Mouse (Mus musculus): ENCODE data around the gene Vwa5b2. TPM values are rescaled to one million over a fixed set of nuclear protein-coding genes. Genes with fewer than 3 reads are reported as not detected.
A peak's percentile ranks its signal among the peaks of the same experiment; 100 is the strongest.

The Vwa5b2 gene
- polyA plus RNA-seq, 1 experiment from 2014 or later: 0.97 TPM

GRCm38 (mm10) chr16:20589939-20590679 lies 838 bp downstream of the Vwa5b2 start:
- DNase-seq (ENCODE audit: extremely low spot score, low spot score): peak; percentile 41
- peak overlapping the region; percentile 64 for H3K4me3 ChIP-seq
- WGBS: 0% methylated on average over 39 of the region's 39 CpGs
- peak overlapping the region; percentile 65 for H3K27ac ChIP-seq
- H3K4me1 ChIP-seq: peaks cover 25% of the 10 kb centered on the region
- no peaks in the 10 kb centered on the region for H3K9me3 ChIP-seq
- no peaks in the 10 kb centered on the region for H3K36me3 ChIP-seq (replicated peaks)
- peaks cover 76% of the 10 kb centered on the region for H3K27me3 ChIP-seq (ENCODE audit: poor library complexity, severe bottlenecking)

DNA sequence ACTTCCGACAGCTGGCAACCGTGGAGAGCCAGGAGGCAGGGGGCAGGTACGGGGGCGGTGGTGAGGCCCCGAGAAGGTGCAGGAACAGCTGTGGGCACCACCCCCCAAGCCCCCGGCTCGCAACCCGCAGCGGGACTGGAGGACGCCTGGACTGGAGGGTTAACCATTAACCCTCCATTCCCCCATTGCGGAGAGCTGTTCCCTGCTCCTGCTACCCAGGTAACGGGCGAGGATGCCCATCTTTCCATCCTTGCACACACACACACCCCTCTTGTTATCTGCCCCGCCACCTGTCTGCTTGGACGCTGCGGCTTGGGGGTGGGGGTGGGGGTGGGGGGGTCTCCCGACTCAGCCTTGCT lies 1.4 kb downstream of the Vwa5b2 start:
- H3K4me3 ChIP-seq: peak overlapping the region; percentile 64
- peaks cover 76% of the 10 kb centered on the region for H3K27me3 ChIP-seq (ENCODE audit: poor library complexity, severe bottlenecking)
- no peak for DNase-seq (ENCODE audit: extremely low spot score, low spot score)
- peaks cover 25% of the 10 kb centered on the region for H3K4me1 ChIP-seq
- H3K36me3 ChIP-seq (replicated peaks): no peaks in the 10 kb centered on the region
- WGBS: 2% methylated on average over 17 of the region's 17 CpGs
- H3K9me3 ChIP-seq: no peaks in the 10 kb centered on the region
- no peak overlapping the region for H3K27ac ChIP-seq

DNA sequence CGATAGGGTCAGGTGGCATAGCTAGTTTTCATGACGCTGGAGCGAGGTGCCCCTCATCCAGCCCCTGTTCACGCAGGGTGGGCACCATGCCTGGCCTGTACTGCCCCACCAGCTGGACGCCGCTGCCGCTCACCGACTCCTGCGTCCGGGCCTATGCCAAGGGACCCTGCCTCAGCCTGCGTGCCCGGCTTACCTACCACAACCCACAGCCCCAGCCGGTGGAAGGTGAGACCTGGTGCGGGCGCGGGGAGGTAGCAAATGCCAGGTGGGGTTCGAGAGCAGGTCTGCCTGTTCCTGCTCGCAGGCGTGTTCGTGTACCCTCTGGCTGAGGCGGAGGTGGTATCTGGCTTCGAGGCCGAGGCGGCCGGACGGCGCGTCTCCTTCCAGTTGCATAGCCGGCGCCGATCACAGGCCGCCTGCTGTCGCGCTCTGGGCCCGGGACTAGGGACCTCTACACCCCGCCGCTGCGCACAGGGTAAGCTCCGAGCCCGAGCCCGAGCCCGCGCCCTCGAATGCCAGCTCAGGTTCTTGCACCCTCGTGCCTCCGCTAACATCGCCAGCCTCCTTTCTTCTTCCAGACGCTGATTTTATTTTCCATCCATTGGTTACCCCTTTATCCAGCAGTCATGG lies 1.9 kb downstream of the Vwa5b2 start:
- Histone ChIP-seq H3K27me3 (ENCODE audit: poor library complexity, severe bottlenecking) (peaks cover 76% of the 10 kb centered on the region), H3K4me1 (peaks cover 25% of the 10 kb centered on the region), H3K36me3 (replicated peaks) (no peaks in the 10 kb centered on the region), H3K4me3 (peak overlapping the region; percentile 64), H3K9me3 (no peaks in the 10 kb centered on the region), H3K27ac (no peak overlapping the region)
- peak; percentile 25 for DNase-seq (ENCODE audit: extremely low spot score, low spot score)
- 4% methylated on average over 48 of the region's 48 CpGs for WGBS

DNA sequence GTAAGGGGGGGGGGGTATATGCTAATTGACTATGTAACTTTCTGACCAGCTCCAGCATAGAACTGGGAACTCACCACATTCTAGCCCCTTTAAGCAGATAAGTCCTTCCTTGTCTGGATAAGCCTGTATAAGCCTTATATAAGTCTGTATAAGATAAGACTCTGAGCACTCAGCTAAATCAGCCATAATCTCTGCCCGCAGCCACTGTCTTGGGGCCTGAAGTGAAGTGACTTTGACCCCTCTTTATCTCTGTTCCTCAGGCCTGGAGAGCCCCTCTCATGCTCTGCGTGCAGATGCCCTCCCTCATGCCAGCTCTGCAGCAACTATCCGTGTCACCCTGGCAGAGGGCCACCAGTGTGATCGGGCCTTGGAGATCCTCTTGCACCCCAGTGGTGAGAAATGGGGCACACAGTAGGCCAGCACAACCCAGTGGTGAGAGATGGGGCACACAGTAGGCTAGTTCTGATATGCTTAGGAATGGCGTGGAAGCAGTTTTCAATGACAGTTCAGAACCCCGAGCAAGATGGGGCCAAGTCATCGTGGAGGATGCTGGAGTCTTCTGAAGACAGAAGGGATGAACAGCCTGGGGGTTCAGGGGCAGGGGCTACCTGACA lies 5.9 kb downstream of the Vwa5b2 start:
- Histone ChIP-seq H3K9me3 (no peaks in the 10 kb centered on the region), H3K4me1 (peaks cover 14% of the 10 kb centered on the region), H3K36me3 (replicated peaks) (no peaks in the 10 kb centered on the region), H3K4me3 (no peak overlapping the region), H3K27ac (no peak overlapping the region), H3K27me3 (ENCODE audit: poor library complexity, severe bottlenecking) (peaks cover 47% of the 10 kb centered on the region)
- WGBS: 87% methylated on average over 7 of the region's 7 CpGs
- no peak for DNase-seq (ENCODE audit: extremely low spot score, low spot score)

GRCm38 (mm10) chr16:20595737-20596136 lies 6.5 kb downstream of the Vwa5b2 start:
- peaks cover 41% of the 10 kb centered on the region for H3K27me3 ChIP-seq (ENCODE audit: poor library complexity, severe bottlenecking)
- no peak for DNase-seq (ENCODE audit: extremely low spot score, low spot score)
- no peaks in the 10 kb centered on the region for H3K36me3 ChIP-seq (replicated peaks)
- H3K4me3 ChIP-seq: no peak overlapping the region
- H3K4me1 ChIP-seq: peaks cover 8% of the 10 kb centered on the region
- WGBS: 89% methylated on average over 4 of the region's 4 CpGs
- no peaks in the 10 kb centered on the region for H3K9me3 ChIP-seq
- H3K27ac ChIP-seq: no peak overlapping the region

DNA sequence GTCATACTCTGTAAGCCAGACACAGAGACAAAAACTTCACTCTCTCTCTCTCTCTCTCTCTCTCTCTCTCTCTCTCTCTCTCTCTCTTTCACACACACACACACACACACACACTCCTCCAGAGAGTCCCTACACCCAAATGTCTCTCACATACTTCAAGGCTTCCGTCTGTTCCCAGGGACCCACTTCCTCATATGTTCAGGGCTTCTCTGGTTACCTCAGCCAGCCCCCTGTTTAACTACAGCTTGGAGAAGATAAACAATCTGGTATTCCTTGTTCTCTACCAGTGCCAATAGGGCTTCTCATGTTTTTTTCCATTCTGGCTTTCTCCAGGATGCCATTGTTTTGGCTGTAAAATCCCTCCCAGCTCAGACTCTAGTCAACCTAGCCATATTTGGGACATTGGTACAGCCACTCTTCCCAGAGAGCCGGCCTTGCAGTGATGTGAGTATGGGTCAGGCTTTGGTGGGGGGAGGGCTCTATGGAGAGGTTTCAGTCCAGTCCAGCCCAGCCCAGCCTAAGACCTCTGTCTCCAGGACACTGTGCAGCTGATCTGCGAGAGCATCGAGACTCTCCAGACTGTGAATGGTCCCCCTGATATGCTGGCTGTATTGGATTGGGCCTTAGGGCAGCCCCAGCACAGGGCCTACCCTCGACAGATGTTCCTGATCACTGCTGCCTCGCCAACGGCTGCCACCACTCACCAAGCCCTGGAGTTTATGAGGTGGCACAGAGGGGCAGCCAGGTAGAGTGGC lies 7.6 kb downstream of the Vwa5b2 start:
- no peak for DNase-seq (ENCODE audit: extremely low spot score, low spot score)
- H3K27me3 ChIP-seq (ENCODE audit: poor library complexity, severe bottlenecking): peaks cover 30% of the 10 kb centered on the region
- H3K27ac ChIP-seq: no peak overlapping the region
- no peaks in the 10 kb centered on the region for H3K9me3 ChIP-seq
- no peaks in the 10 kb centered on the region for H3K4me1 ChIP-seq
- no peaks in the 10 kb centered on the region for H3K36me3 ChIP-seq (replicated peaks)
- 80% methylated on average over 7 of the region's 7 CpGs for WGBS
- H3K4me3 ChIP-seq: no peak overlapping the region

- no peak for DNase-seq (ENCODE audit: extremely low spot score, low spot score)
- H3K4me1 ChIP-seq: no peaks in the 10 kb centered on the region
- no peaks in the 10 kb centered on the region for H3K9me3 ChIP-seq
- 81% methylated on average over 5 of the region's 5 CpGs for WGBS
- peaks cover 18% of the 10 kb centered on the region for H3K36me3 ChIP-seq (replicated peaks)
- H3K27ac ChIP-seq: no peak overlapping the region
- H3K4me3 ChIP-seq: no peak overlapping the region
- H3K27me3 ChIP-seq (ENCODE audit: poor library complexity, severe bottlenecking): no peaks in the 10 kb centered on the region; the same call in 1 of the 2 replicates
Measured at GRCm38 (mm10) chr16:20600511-20600910, 11.2 kb downstream of the Vwa5b2 start.

DNA sequence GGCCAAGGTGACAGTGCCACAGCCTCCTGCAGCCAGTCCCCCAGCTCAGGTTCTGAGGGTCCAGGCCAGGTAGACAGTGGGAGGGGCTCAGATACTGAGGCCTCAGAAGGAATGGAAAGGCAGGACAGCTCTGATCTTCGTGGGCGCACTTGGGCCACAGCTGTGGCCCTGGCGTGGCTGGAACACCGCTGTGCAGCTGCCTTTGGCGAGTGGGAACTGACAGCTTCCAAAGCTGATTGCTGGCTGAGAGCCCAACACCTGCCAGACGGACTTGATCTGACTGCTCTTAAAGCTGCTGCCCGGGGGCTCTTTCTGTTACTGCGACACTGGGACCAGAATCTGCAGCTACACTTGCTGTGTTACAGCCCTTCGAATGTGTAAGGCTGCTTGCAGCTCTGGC lies 15.4 kb downstream of the Vwa5b2 start:
- Histone ChIP-seq H3K36me3 (replicated peaks) (peaks cover 56% of the 10 kb centered on the region), H3K4me1 (peaks cover 14% of the 10 kb centered on the region), H3K27me3 (ENCODE audit: poor library complexity, severe bottlenecking) (no peaks in the 10 kb centered on the region), H3K27ac (no peak overlapping the region), H3K4me3 (no peak overlapping the region), H3K9me3 (no peaks in the 10 kb centered on the region)
- WGBS: 89% methylated on average over 9 of the region's 9 CpGs
- DNase-seq (ENCODE audit: extremely low spot score, low spot score): no peak

GRCm38 (mm10) chr16:20610501-20611356 lies 21.5 kb downstream of the Vwa5b2 start:
- H3K27ac ChIP-seq: peak overlapping the region; percentile 97
- no peaks in the 10 kb centered on the region for H3K9me3 ChIP-seq
- H3K4me1 ChIP-seq: peaks cover 43% of the 10 kb centered on the region
- no peaks in the 10 kb centered on the region for H3K27me3 ChIP-seq (ENCODE audit: poor library complexity, severe bottlenecking)
- under 1% methylated on average over 28 of the region's 28 CpGs for WGBS
- H3K36me3 ChIP-seq (replicated peaks): peaks cover 50% of the 10 kb centered on the region
- peak; percentile 84 for DNase-seq (ENCODE audit: extremely low spot score, low spot score)
- H3K4me3 ChIP-seq: peak overlapping the region; percentile 90

DNA sequence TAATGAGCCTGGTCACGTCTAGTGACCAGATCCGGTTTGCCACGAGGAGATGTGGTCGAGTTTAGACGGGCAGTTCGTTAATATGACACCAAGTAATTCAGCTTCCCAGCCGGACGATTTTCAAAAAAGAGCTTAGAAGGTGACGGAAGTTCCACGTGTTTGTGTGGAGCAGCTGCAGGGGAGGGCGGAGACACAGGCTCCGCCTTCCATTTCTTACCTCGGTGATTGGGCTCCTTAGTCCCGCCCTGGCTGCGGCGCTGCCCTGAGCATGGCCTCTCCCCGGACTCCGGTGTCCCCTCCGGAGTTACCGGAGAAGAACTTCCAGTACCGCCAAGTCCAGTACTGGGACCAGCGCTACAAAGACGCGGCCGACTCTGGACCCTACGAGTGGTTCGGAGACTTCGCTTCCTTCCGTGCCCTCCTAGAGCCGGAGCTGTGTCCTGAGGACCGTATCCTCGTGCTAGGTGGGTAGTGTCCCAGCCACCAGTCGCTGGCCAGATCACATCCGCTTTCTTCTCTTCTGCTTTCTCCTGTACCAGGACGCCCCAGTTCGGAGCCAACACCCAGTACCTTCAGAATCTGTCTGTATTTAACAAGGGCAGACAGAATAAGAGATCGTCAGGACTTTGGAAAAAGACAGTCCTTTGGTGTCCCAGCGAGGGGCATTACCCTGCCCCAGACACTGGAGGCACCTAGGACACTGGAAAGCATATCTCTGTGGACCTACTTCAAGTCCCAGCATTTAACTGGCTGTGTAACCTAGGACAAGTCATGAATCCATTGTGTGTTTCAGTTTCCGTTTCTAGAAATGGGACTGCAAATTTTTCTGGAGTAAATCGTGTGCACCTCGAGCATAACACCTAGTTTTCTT lies 22.3 kb downstream of the Vwa5b2 start, which contains the start of the genes Eef1akmt4, Gm49333 and Alg3:
TSS of gene Eef1akmt4 (plus strand) at position 237 of the 871 bp plus-strand sequence.
TSS of gene Gm49333 (plus strand) at position 254 of the 871 bp plus-strand sequence.
TSS of gene Alg3 (minus strand) at position 379 of the 871 bp plus-strand sequence.
- no peaks in the 10 kb centered on the region for H3K27me3 ChIP-seq (ENCODE audit: poor library complexity, severe bottlenecking)
- H3K4me1 ChIP-seq: peaks cover 43% of the 10 kb centered on the region
- peak within 1 kb of the TSS; percentile 90 for H3K4me3 ChIP-seq
- peak; percentile 90 for DNase-seq (ENCODE audit: extremely low spot score, low spot score)
- no peaks in the 10 kb centered on the region for H3K9me3 ChIP-seq
- 3% methylated on average over 41 of the region's 41 CpGs for WGBS
- H3K36me3 ChIP-seq (replicated peaks): peaks cover 48% of the 10 kb centered on the region
- peak within 1 kb of the TSS; percentile 97 for H3K27ac ChIP-seq

Measured in forebrain, embryonic 10.5 days (tissue).